Mouse (Mus musculus) neural tube, embryonic 14.5 days (tissue): ENCODE results near the gene Gm45808. TPM values are rescaled to one million over a fixed set of nuclear protein-coding genes. Genes with fewer than 3 reads are reported as not detected.

Experiments
- ATAC-seq: fragments of 200-750 bp; cut with Nextera tagmentation; 2 replicates; pipeline ENCODE4 v1.8.0; 2017; ENCODE audit warnings: low read depth, mild to moderate bottlenecking, moderate TSS enrichment, moderate library complexity
- H3K27ac ChIP-seq: fragments of 300-500 bp; sonication (generic); 2 replicates; pipeline ENCODE4 v1.5.1; 2014; ENCODE audit warnings: low read depth, mild to moderate bottlenecking, control low read depth, low read length, moderate library complexity, mixed read lengths
- H3K27me3 ChIP-seq: fragments of 300-500 bp; sonication (generic); 2 replicates; pipeline ENCODE4 v1.6.1; 2014; ENCODE audit warnings: low read length; ENCODE audit not compliant: control insufficient read depth, insufficient read depth
- H3K36me3 ChIP-seq: fragments of 300-500 bp; sonication (generic); 2 replicates; pipeline ENCODE4 v1.6.1; 2014; ENCODE audit warnings: low read length, mixed read lengths; ENCODE audit not compliant: control insufficient read depth, insufficient read depth
- H3K4me1 ChIP-seq: fragments of 300-500 bp; sonication (generic); 2 replicates; pipeline ENCODE4 v1.6.1; 2014; ENCODE audit warnings: low read length; ENCODE audit not compliant: control insufficient read depth, insufficient read depth
- H3K4me2 ChIP-seq: fragments of 300-500 bp; sonication (generic); 2 replicates; pipeline ENCODE4 v1.6.1; 2014; ENCODE audit warnings: mild to moderate bottlenecking, low read depth, low read length, control low read depth
- H3K4me3 ChIP-seq: fragments of 300-500 bp; sonication (generic); 2 replicates; pipeline ENCODE4 v1.5.1; 2014; ENCODE audit warnings: low read depth, low read length, control low read depth, mixed read lengths
- H3K9ac ChIP-seq: fragments of 300-500 bp; sonication (generic); replicated peaks from 2 replicates; pipeline ENCODE4 v1.6.1; 2014; ENCODE audit warnings: low read depth, mild to moderate bottlenecking, control low read depth, low read length, mixed read lengths
- H3K9me3 ChIP-seq: fragments of 300-500 bp; sonication (generic); 2 replicates; pipeline ENCODE4 v1.6.1; 2016; ENCODE audit warnings: low read length; ENCODE audit not compliant: control insufficient read depth
- WGBS: fragments of 180-500 bp; shearing (Covaris S2); extraction: QIAGEN DNeasy Blood & Tissue Kit; methylation state at CpG from one replicate; pipeline ENCODE4 v1.1.7; 2014; 5-methylcytosine and 5-hydroxymethylcytosine counted together
- microRNA-seq: library from miRNA; unstranded; fragments of <30 nt; microRNA quantifications from one replicate; pipeline ENCODE4, GENCODE M21; 2016
- polyA plus RNA-seq: library from polyadenylated mRNA; unstranded; fragments of >200 nt; fragmentation: Nextera tagmentation; extraction: Ambion mirVana; gene quantifications from 2 replicates; pipeline ENCODE4 v1.2.1, GENCODE M21; 2014

Gm45808 gene
- polyA plus RNA-seq, 1 experiment from 2014 or later: not detected

- Histone ChIP-seq H3K4me1 (peaks cover 4% of the 10 kb centered on the region; the same call in 1 of the 2 replicates), H3K27me3 (peaks cover 65% of the 10 kb centered on the region), H3K4me3 (no peak overlapping the region), H3K36me3 (peaks cover 23% of the 10 kb centered on the region), H3K27ac (no peak overlapping the region), H3K4me2 (no peak overlapping the region), H3K9me3 (no peaks in the 10 kb centered on the region), H3K9ac (no peak overlapping the region)
- WGBS: 7% methylated on average over 13 of the region's 13 CpGs
- ATAC-seq: no peak
Measured at GRCm38 (mm10) chr7:45417962-45418492, 68.6 kb downstream of the Gm45808 start.

Small RNA genes within 50 kb of the gene (microRNA-seq; reads per million reads assigned to microRNA genes)
- not detected for gene Gm22133

Other genes starting within 250 kb of the Gm45808 start
- gene Cd37, start 247.7 kb downstream of the Gm45808 start, polyA plus RNA-seq: 1.0 and 1.6 TPM in 2 replicates
- 0.75 and 0.99 TPM in 2 replicates for gene Slc6a16, start 245.7 kb downstream of the Gm45808 start, polyA plus RNA-seq
- gene Slc6a21, start 209.3 kb downstream of the Gm45808 start, polyA plus RNA-seq: not detected in 2 replicates
- gene Trpm4, start 153.0 kb downstream of the Gm45808 start, polyA plus RNA-seq: 9.1 and 10.9 TPM in 2 replicates
- gene Hrc, start 151.5 kb downstream of the Gm45808 start, polyA plus RNA-seq: 0.13 and 0.52 TPM in 2 replicates
- 28.4 and 30.4 TPM in 2 replicates for gene Ppfia3, start 119.8 kb downstream of the Gm45808 start, polyA plus RNA-seq
- gene Lin7b, start 116.2 kb downstream of the Gm45808 start, polyA plus RNA-seq: 24.9 and 49.4 TPM in 2 replicates
- 76.1 and 93.7 TPM in 2 replicates for gene Snrnp70, start 91.1 kb downstream of the Gm45808 start, polyA plus RNA-seq
- not detected in 2 replicates for gene Kcna7, start 81.2 kb downstream of the Gm45808 start, polyA plus RNA-seq
- not detected in 2 replicates for gene Ntf5, start 73.1 kb downstream of the Gm45808 start, polyA plus RNA-seq
- not detected in 2 replicates for gene Lhb, start 66.0 kb downstream of the Gm45808 start, polyA plus RNA-seq
- 18.1 and 19.9 TPM in 2 replicates for gene Gys1, start 52.0 kb downstream of the Gm45808 start, polyA plus RNA-seq
- gene Ruvbl2, start 48.7 kb downstream of the Gm45808 start, polyA plus RNA-seq: 86.8 and 95.3 TPM in 2 replicates
- 5,062 and 5,088 TPM in 2 replicates for gene Ftl1, start 26.9 kb downstream of the Gm45808 start, polyA plus RNA-seq
- 107 and 215 TPM in 2 replicates for gene Bax, start 19.9 kb downstream of the Gm45808 start, polyA plus RNA-seq
- 0.17 and 0.31 TPM in 2 replicates for gene Tulp2, start 4.9 kb downstream of the Gm45808 start, polyA plus RNA-seq
- gene Dhdh, start 2.0 kb upstream of the Gm45808 start, polyA plus RNA-seq: 4.0 and 4.6 TPM in 2 replicates
- 115 and 134 TPM in 2 replicates for gene Nucb1, start 23.6 kb upstream of the Gm45808 start, polyA plus RNA-seq
- 14.0 and 14.2 TPM in 2 replicates for gene Ppp1r15a, start 39.5 kb upstream of the Gm45808 start, polyA plus RNA-seq
- gene Plekha4, start 39.5 kb upstream of the Gm45808 start, polyA plus RNA-seq: 0.54 and 3.2 TPM in 2 replicates
- gene Hsd17b14, start 68.1 kb upstream of the Gm45808 start, polyA plus RNA-seq: 0.40 and 0.60 TPM in 2 replicates
- 15.8 and 19.2 TPM in 2 replicates for gene Bcat2, start 83.3 kb upstream of the Gm45808 start, polyA plus RNA-seq
- not detected in 2 replicates for gene Fgf21, start 128.7 kb upstream of the Gm45808 start, polyA plus RNA-seq
- gene Fut1, start 130.5 kb upstream of the Gm45808 start, polyA plus RNA-seq: not detected in 2 replicates
- not detected in 2 replicates for gene Izumo1, start 135.0 kb upstream of the Gm45808 start, polyA plus RNA-seq
- gene Rasip1, start 140.7 kb upstream of the Gm45808 start, polyA plus RNA-seq: 12.8 and 14.2 TPM in 2 replicates
- gene Mamstr, start 153.2 kb upstream of the Gm45808 start, polyA plus RNA-seq: 2.6 and 3.0 TPM in 2 replicates
- 0.15 and 0.51 TPM in 2 replicates for gene Fut2, start 179.6 kb upstream of the Gm45808 start, polyA plus RNA-seq
- 1.8 TPM in 1 of 2 replicates, not detected in the other for gene Ntn5, start 197.2 kb upstream of the Gm45808 start, polyA plus RNA-seq
- gene Sec1, start 207.6 kb upstream of the Gm45808 start, polyA plus RNA-seq: 0.13 and 0.54 TPM in 2 replicates
- gene Car11, start 213.0 kb upstream of the Gm45808 start, polyA plus RNA-seq: 31.9 and 32.8 TPM in 2 replicates
- gene Dbp, start 218.3 kb upstream of the Gm45808 start, polyA plus RNA-seq: 2.5 and 2.6 TPM in 2 replicates
- 603 and 609 TPM in 2 replicates for gene Rpl18, start 228.6 kb upstream of the Gm45808 start, polyA plus RNA-seq
- 15.6 and 19.1 TPM in 2 replicates for gene Sphk2, start 231.2 kb upstream of the Gm45808 start, polyA plus RNA-seq
- 0.17 and 0.24 TPM in 2 replicates for gene Fam83e, start 234.4 kb upstream of the Gm45808 start, polyA plus RNA-seq
- not detected in 2 replicates for gene Spaca4, start 239.0 kb upstream of the Gm45808 start, polyA plus RNA-seq